Comparison of ENCODE assay signal across 8 mouse cellular contexts in genomic region chr11:116435992-116436724, GRCm38 (mm10). TPM values are rescaled to one million over a fixed set of nuclear protein-coding genes. Genes with fewer than 3 reads are reported as not detected.
DNase-seq lines count a peak whose midpoint lies in the region; ATAC-seq lines count a peak whose summit lies in the region.

No protein-coding gene starts in this region.

- peak overlapping the region; percentile 63 for H3K4me2 ChIP-seq in kidney, embryonic 16.5 days (replicated peaks; ENCODE audit: low read depth, low read length)
- H3K4me2 ChIP-seq in embryonic facial prominence, embryonic 12.5 days (replicated peaks), result peak overlapping the region; percentile 90
- peak overlapping the region; percentile 82 for H3K4me2 ChIP-seq in intestine, embryonic 16.5 days (ENCODE audit: low read depth, low read length)

- peak overlapping the region; percentile 96 for H3K4me3 ChIP-seq in kidney, embryonic 16.5 days (ENCODE audit: low read length)
- peak overlapping the region; percentile 73; the same call in 1 of the 2 replicates for H3K4me3 ChIP-seq in embryonic facial prominence, embryonic 12.5 days
- H3K4me3 ChIP-seq in intestine, embryonic 16.5 days (ENCODE audit: low read length), result peak overlapping the region; percentile 89

- no peaks in the 10 kb centered on the region for H3K27me3 ChIP-seq in kidney, embryonic 16.5 days (ENCODE audit: insufficient read depth, low read length)
- no peaks in the 10 kb centered on the region for H3K27me3 ChIP-seq in embryonic facial prominence, embryonic 12.5 days
- H3K27me3 ChIP-seq in intestine, embryonic 16.5 days (replicated peaks; ENCODE audit: control insufficient read depth, insufficient read depth, low read length), result no peaks in the 10 kb centered on the region

- H3K36me3 ChIP-seq in kidney, embryonic 16.5 days (ENCODE audit: insufficient read depth, low read length), result peaks cover 27% of the 10 kb centered on the region
- H3K36me3 ChIP-seq in embryonic facial prominence, embryonic 12.5 days, result peaks cover 30% of the 10 kb centered on the region
- H3K36me3 ChIP-seq in intestine, embryonic 16.5 days (ENCODE audit: control insufficient read depth, insufficient read depth, low read length), result no peaks in the 10 kb centered on the region; the same call in 1 of the 2 replicates

- DNase-seq in kidney, postnatal 10 days, result no peak
- peak; percentile 35 for DNase-seq in naive thymus-derived CD4-positive, alpha-beta T cell, adult 2 months (ENCODE audit: low read depth)
- DNase-seq in spleen, postnatal 4 days (ENCODE audit: low spot score in 2 of 2), result no peak
- DNase-seq in gastrocnemius, adult 18-20 months (ENCODE audit: low spot score), result no peak
- DNase-seq in gastrocnemius, adult 8-10 months (ENCODE audit: low spot score in 2 of 2), result no peak

- no peaks in the 10 kb centered on the region for H3K9me3 ChIP-seq in kidney, embryonic 16.5 days (ENCODE audit: low read length)
- H3K9me3 ChIP-seq in embryonic facial prominence, embryonic 12.5 days, result no peaks in the 10 kb centered on the region
- H3K9me3 ChIP-seq in intestine, embryonic 16.5 days (ENCODE audit: control insufficient read depth, low read length), result no peaks in the 10 kb centered on the region

- WGBS in kidney, embryonic 16.5 days, result 63% methylated on average over 5 of the region's 5 CpGs
- WGBS in embryonic facial prominence, embryonic 12.5 days, result 59% methylated on average over 5 of the region's 5 CpGs
- 36% methylated on average over 5 of the region's 5 CpGs for WGBS in intestine, embryonic 16.5 days

- peak overlapping the region; percentile 56 for H3K9ac ChIP-seq in kidney, embryonic 16.5 days (replicated peaks; ENCODE audit: low read length)
- peak overlapping the region; percentile 44; the same call in 1 of the 2 replicates for H3K9ac ChIP-seq in embryonic facial prominence, embryonic 12.5 days
- peak overlapping the region; percentile 94 for H3K9ac ChIP-seq in intestine, embryonic 16.5 days (ENCODE audit: low read depth, low read length)

- H3K4me1 ChIP-seq in kidney, embryonic 16.5 days (ENCODE audit: insufficient read depth, low read length), result peaks cover 42% of the 10 kb centered on the region
- peaks cover 27% of the 10 kb centered on the region for H3K4me1 ChIP-seq in embryonic facial prominence, embryonic 12.5 days
- peaks cover 27% of the 10 kb centered on the region for H3K4me1 ChIP-seq in intestine, embryonic 16.5 days (ENCODE audit: control insufficient read depth, insufficient read depth, low read length)

- peak overlapping the region; percentile 97 for H3K27ac ChIP-seq in kidney, embryonic 16.5 days (ENCODE audit: low read length)
- H3K27ac ChIP-seq in embryonic facial prominence, embryonic 12.5 days, result peak overlapping the region; percentile 14; the same call in 1 of the 2 replicates
- H3K27ac ChIP-seq in intestine, embryonic 16.5 days (ENCODE audit: low read length), result peak overlapping the region; percentile 97

- no peak for ATAC-seq in kidney, embryonic 16.5 days (ENCODE audit: low FRiP score, low TSS enrichment)
- ATAC-seq in embryonic facial prominence, embryonic 12.5 days (ENCODE audit: insufficient number of reproducible peaks, insufficient read depth, low FRiP score, low TSS enrichment), result no peak
- no peak for ATAC-seq in intestine, embryonic 16.5 days

RNA-seq across cellular contexts. Expression of gene Ubald2, which starts 2.3 kb away (rescaled TPM):
- 51.2 and 51.4 TPM in 2 replicates for polyA plus RNA-seq in kidney, embryonic 16.5 days (2015; fragmentation: Nextera tagmentation; extraction: Ambion mirVana)
- polyA plus RNA-seq in embryonic facial prominence, embryonic 12.5 days (2016; fragmentation: Nextera tagmentation; extraction: Ambion mirVana), result 32.3 and 44.1 TPM in 2 replicates
- 47.2 and 55.0 TPM in 2 replicates for polyA plus RNA-seq in intestine, embryonic 16.5 days (2015; fragmentation: Nextera tagmentation; extraction: Ambion mirVana)
- 10 to 100 TPM; 32.1 to 45.8 TPM for total RNA-seq in gastrocnemius, adult 18-20 months (2021)
- 10 to 100 TPM; 35.1 to 63.5 (median 47.7) TPM for total RNA-seq in gastrocnemius, adult 8-10 months (2022)

RNA-seq across cellular contexts. Expression of gene Rnf157, which starts 23.3 kb away (rescaled TPM):
- 6.1 and 6.8 TPM in 2 replicates for polyA plus RNA-seq in kidney, embryonic 16.5 days (2015; fragmentation: Nextera tagmentation; extraction: Ambion mirVana)
- 27.4 and 33.3 TPM in 2 replicates for polyA plus RNA-seq in embryonic facial prominence, embryonic 12.5 days (2016; fragmentation: Nextera tagmentation; extraction: Ambion mirVana)
- 4.4 and 5.2 TPM in 2 replicates for polyA plus RNA-seq in intestine, embryonic 16.5 days (2015; fragmentation: Nextera tagmentation; extraction: Ambion mirVana)
- 10 to 100 TPM; 24.2 to 27.5 TPM for total RNA-seq in gastrocnemius, adult 18-20 months (2021)
- total RNA-seq in gastrocnemius, adult 8-10 months (2022), result 10 to 100 TPM; 23.0 to 29.5 (median 24.2) TPM

RNA-seq across cellular contexts. Expression of gene Qrich2, which starts 29.9 kb away (rescaled TPM):
- 0.15 and 0.32 TPM in 2 replicates for polyA plus RNA-seq in kidney, embryonic 16.5 days (2015; fragmentation: Nextera tagmentation; extraction: Ambion mirVana)
- polyA plus RNA-seq in embryonic facial prominence, embryonic 12.5 days (2016; fragmentation: Nextera tagmentation; extraction: Ambion mirVana), result 0.14 and 0.39 TPM in 2 replicates
- 0.39 TPM in 2 replicates for polyA plus RNA-seq in intestine, embryonic 16.5 days (2015; fragmentation: Nextera tagmentation; extraction: Ambion mirVana)
- not detected for total RNA-seq in gastrocnemius, adult 18-20 months (2021)
- not detected for total RNA-seq in gastrocnemius, adult 8-10 months (2022)

RNA-seq across cellular contexts. Expression of gene Prpsap1, which starts 57.8 kb away (rescaled TPM):
- 217 and 226 TPM in 2 replicates for polyA plus RNA-seq in kidney, embryonic 16.5 days (2015; fragmentation: Nextera tagmentation; extraction: Ambion mirVana)
- polyA plus RNA-seq in embryonic facial prominence, embryonic 12.5 days (2016; fragmentation: Nextera tagmentation; extraction: Ambion mirVana), result 197 and 211 TPM in 2 replicates
- 260 and 274 TPM in 2 replicates for polyA plus RNA-seq in intestine, embryonic 16.5 days (2015; fragmentation: Nextera tagmentation; extraction: Ambion mirVana)
- 10 to 100 TPM; 12.3 to 12.5 TPM for total RNA-seq in gastrocnemius, adult 18-20 months (2021)
- 10 to 100 TPM; 10.4 to 12.7 (median 11.5) TPM for total RNA-seq in gastrocnemius, adult 8-10 months (2022)

Comparison
In these comparisons a context has a peak if more than half of its experiments do, and no peak if none do; other contexts are left out.
1. H3K27ac ChIP-seq: peak in every context shown above with its lines; median percentile 97 in kidney, embryonic 16.5 days; 97 in intestine, embryonic 16.5 days; 14 in embryonic facial prominence, embryonic 12.5 days.
2. H3K9ac ChIP-seq: peak in every context shown above with its lines; median percentile 94 in intestine, embryonic 16.5 days; 56 in kidney, embryonic 16.5 days; 44 in embryonic facial prominence, embryonic 12.5 days.